Mouse (Mus musculus) G1E (cell line): ENCODE results near the gene Gpr153.

Experiments
- CTCF ChIP-seq: IDR thresholded peaks from 2 replicates; pipeline ENCODE4 v1.5.1; 2012; ENCODE audit warnings: low read depth, low read length, inconsistent platforms, mixed read lengths
- POLR2AphosphoS5 ChIP-seq: IDR thresholded peaks from 2 replicates; pipeline ENCODE4 v1.6.1; 2012; ENCODE audit warnings: low read depth, low read length, inconsistent platforms; ENCODE audit not compliant: insufficient replicate concordance

DNA sequence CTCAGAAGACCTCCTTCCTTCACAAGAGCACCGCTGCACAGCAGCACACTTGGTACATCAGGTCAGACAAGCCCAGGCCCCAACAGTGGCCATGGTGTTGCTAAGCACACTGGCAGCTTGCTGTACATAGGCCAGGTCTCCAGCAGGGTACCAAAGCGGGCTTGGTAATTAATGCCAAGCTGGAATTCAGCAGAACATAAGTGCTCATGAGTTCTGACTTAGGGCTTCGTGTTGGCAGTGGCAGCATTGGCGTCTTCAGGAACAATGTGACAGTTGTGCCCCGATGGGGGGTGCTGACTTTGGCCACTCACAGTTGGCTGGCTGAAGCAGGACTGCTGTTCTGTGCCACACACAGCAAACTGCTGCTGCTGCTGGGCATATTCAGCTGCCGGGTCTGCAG lies 30.7 kb downstream of the Gpr153 start:
- TF ChIP-seq CTCF (no peak), POLR2AphosphoS5 (no peak)
